Mouse (Mus musculus) adipose tissue, adult 10 weeks (tissue): ENCODE data around the gene Bcl2a1b. TPM values are rescaled to one million over a fixed set of nuclear protein-coding genes. Genes with fewer than 3 reads are reported as not detected.

ENCODE experiments used
- polyA plus RNA-seq: library from polyadenylated mRNA; stranded (reverse); fragments of 350-450 nt; fragmentation: Illumina TruSeq; extraction: RNeasy Lipid Tissue Mini Kit (QIAGEN cat#74804); gene quantifications from one replicate; pipeline ENCODE4 v1.2.3, GENCODE M21; 2014; ENCODE audit warnings: low read depth, low replicate concordance

The Bcl2a1b gene
- polyA plus RNA-seq = 8.5 TPM

GRCm38 (mm10) chr9:89198969-89199416 is at the start of gene Bcl2a1b, which contains the start of gene Gm29094:
Gene Bcl2a1b (plus strand): TSS chr9:89199209.
Gene Gm29094 (plus strand): TSS chr9:89199379.

GRCm38 (mm10) chr9:89210353-89211064 is 11.5 kb downstream of the Bcl2a1b start, which contains the start of gene Mthfs:
Gene Mthfs (plus strand): TSS chr9:89210676.

Other genes with a start within 250 kb of the Bcl2a1b start
- gene Bcl2a1a, start 242.3 kb upstream of the Bcl2a1b start, polyA plus RNA-seq = 2.0 TPM
- not detected for gene Trim43b, start 106.4 kb upstream of the Bcl2a1b start, polyA plus RNA-seq
- gene Gm29094, start 170 bp downstream of the Bcl2a1b start, polyA plus RNA-seq = not detected
- gene Mthfs, start 11.5 kb downstream of the Bcl2a1b start, polyA plus RNA-seq = 15.7 TPM